Mouse (Mus musculus): ENCODE data around the gene Ccdc93.

The Ccdc93 gene

DNA sequence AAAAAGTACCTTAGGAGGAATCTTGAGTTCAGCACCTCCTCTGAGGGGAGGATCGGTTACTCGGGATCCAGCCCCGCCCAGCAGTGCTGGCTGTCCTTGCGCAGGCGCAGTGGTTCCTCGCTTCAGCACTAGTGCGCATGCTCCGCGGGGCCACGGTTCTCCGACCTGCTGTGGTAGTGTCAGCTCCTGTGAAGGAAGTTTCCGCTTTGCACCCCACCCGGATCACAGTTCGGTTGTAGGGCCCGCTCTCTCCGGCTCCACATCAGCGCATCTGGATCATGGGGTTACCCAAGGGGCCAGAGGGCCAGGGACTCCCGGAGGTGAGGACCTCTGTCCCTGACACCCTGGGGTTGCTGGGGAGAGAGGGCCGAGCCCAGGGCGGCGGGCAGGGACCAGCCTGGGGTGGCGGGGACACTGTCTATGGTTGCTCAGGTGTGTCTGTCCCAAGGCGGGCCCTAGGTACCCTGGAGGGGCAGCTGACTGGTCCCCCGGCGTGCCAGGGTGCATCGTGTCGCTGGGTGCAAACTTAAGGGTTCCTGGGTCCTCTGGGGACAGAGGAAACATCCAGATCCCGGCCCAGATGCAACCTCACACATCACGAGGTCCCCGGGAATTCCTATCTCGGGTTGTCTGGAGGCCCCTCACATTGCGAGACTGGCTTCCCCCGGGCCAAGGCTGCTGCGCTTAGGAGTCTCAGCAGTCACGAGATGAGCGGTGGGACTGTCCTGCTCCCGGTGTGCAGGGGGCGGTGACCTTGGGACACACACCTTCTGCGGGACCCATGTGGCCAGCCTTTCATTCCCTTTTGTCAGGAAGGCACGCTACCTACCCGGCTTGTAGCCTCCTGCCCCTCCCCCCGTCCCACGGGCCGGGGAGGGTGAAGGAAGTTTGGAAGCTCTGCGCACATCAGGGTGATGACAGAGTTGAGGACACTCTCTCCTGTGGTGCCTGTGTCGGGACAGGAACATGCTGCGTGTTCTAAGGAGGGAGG, at the start of gene Ccdc93:
Ccdc93 (plus strand) TSS at position 112 of the 991 bp plus-strand sequence.
- DNase-seq, result peak; percentile 99 to 100

GRCm38 (mm10) chr1:121381562-121381961, 49.3 kb upstream of the Ccdc93 start:
- no peak for DNase-seq

GRCm38 (mm10) chr1:121388312-121388711, 42.5 kb upstream of the Ccdc93 start:
- no peak for DNase-seq

GRCm38 (mm10) chr1:121388732-121389131, 42.1 kb upstream of the Ccdc93 start:
- DNase-seq, result no peak

- no peak for DNase-seq
These were observed 41.3 kb upstream of the Ccdc93 start for GRCm38 (mm10) chr1:121389574-121389973.

DNA sequence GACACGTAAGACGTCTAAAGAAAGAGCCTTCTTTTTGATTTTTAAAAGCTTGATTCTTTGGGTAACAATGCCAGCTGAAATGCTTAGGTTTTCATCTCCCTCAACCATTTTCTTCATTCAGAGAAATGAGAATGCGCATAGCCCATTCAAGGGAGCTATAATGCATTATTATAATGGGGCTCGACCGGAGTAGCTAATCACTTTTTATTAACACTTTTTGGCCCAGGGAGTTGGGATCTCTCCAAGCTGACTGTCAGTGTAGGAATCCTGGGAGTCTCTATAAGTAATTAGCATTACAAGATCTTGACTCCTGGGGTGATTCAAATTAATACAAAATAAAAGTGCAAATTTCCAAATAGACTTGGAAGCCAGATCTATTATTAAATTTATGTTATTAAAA, 40.8 kb upstream of the Ccdc93 start:
- no peak for DNase-seq

- no peak for DNase-seq
These were observed 40.4 kb upstream of the Ccdc93 start for GRCm38 (mm10) chr1:121390421-121390820.

DNA sequence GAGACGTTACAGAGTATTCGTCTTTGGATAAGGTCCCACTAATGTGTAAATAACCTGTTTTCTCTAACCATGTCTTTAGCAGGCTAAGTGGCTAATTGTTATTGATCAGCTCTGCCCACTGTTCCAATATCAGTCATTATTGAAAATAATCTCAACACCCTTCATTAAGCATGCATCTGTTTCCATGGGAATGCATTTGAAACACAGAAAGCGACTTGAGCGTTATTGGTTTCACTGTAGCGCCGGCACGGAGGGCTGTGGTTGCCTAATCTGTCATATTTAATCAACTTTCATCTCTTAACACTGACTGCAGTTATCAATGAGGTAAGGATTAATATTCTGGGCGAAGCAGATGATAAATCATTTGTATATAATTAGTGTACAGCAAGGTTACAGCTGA, 40.0 kb upstream of the Ccdc93 start:
- DNase-seq, result no peak

DNA sequence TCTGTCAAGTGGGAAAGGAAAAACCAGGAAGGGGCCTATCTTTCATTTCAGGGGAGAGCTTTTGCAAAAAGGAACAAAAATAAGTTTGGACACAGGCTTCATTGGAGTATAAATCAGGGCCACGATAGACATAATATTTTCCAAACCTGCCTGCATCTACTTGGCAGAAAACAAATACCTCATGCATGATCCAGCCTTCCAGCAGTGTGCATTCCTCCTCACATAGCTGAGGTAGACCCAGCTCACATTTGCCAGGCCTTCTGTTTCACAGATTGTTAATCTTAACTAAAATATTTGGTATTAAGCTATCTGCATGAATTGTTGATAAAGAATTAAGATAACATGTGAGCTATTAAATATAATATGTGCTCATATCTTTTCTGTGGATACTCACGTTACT, 37.7 kb upstream of the Ccdc93 start:
- DNase-seq, result no peak

- DNase-seq, result no peak
These were observed 36.1 kb upstream of the Ccdc93 start for GRCm38 (mm10) chr1:121394764-121395163.

DNA sequence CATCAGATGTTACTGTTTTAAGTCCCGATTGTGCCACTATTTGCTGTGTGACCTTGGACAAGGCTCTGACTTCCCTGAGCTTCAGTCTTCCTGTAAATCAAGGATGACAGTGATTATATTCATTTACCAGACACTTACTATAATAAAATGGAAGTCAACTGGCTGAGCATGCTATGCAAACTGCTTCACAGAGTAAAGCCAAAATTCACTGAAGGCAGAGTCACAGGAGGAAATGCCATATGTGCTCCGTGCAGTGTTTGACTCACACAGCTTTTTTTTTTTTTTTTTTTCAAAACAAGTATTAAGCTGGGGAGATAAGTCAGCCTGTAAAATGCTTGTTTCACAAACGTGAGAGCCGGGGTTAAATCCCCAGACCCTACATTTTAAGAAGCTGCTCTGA, 34.3 kb upstream of the Ccdc93 start:
- DNase-seq, result no peak

- DNase-seq, result no peak
These were observed 32.6 kb upstream of the Ccdc93 start for GRCm38 (mm10) chr1:121398231-121398630.

DNA sequence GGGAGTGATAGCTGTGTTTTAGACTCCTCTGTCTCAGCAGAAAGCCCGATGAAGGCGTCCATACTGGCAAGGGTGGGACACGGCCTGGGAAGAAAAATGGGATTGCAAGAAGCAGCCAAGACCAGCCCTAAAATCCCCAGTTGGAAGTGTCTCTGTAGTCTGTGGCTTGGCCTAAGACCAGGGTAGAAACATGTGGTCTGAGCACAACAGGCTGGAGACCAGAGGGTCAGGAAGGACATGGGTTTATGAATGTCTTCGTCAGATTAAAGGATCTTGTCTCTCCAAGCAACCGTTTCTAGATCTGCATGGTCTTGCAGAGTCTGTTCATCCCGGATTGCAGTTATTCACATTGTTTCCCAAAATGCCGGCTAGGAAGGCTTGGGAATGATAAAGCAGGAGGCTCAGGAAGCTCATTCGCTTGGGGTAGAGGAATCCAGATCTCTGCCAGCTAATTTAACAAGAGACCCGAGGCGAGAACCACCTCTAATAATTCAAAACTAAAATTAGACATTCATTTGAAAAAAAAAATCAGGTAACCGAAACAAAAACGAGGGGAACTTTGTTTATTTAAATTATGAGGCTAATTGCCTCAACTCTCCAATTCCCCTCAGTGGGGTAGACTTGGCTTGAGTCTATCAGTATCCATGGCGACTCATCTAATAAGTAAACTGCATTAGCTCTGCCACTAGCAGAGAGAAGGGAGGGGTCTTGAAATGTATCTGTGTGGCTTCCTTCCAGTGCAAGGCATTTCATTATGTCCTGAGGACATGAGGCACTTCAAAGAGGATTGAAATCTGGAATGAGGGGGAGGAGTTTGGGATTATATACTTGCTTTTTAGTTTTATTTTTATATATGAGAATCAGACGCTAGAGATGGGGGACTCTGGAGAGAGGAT, 31.6 kb upstream of the Ccdc93 start:
- no peak for DNase-seq

GRCm38 (mm10) chr1:121400243-121400642, 30.6 kb upstream of the Ccdc93 start:
- peak in 1 of 2 experiments; percentile 30 for DNase-seq

DNA sequence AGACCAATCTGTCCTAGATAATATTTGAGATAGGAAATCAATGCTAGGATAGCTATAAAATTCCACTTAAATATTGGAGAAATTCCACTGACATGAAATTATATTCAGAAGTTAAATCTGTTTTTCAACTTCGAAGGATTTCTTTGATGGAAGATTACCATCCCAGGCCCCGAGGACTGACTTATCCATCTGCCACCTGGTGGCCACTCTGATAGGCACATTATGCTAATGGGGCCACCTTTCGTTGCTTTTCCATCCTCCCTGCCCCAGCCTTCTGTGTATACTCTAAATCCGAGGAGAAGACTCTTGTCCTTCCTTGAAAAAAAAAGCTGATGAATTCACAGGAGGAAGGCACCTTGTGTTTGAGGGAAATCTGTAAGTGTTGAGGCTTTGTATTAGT, 11.8 kb upstream of the Ccdc93 start:
- peak in 1 of 2 experiments; percentile 52 for DNase-seq

GRCm38 (mm10) chr1:121419569-121420265, 11.1 kb upstream of the Ccdc93 start:
- no peak for DNase-seq

DNA sequence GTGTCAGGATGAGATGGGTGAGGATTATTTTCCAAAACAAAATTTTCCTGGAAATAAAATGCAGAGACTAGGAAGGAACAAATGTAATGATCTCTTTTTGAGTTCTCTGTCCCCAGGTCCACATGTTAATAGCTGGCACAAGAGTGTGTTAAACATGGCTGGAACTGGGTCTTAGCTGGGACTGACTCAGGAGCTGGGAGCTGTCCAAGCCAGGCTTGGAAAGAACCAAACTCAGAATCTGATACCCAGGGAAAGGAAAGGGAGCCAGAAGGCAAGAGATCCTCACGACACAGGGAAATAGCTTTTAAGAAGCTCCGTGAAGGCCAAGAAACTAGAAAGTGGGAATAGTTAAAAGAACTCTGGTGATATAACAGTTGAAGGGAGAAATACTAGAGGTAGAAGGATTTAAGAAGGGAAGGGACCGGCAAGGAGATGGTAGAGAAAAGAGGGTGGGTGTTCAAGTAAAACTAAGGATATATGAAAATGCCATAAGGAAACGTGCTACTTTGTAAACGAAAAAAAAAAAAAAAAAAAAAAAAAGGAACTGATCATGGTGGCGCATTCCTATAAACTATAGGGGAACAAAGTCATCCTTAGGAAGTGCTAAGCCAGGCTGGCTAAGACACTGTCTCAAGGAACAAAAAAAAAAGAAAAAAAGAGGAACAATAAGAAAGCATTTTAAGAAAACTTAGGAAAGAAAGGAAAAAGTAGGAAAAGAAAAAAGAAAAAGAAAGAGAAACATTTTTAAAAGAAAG, 489 bp upstream of the Ccdc93 start:
- peak in 1 of 2 experiments; percentile 22 for DNase-seq

GRCm38 (mm10) chr1:121435981-121436380, 5.1 kb downstream of the Ccdc93 start:
- DNase-seq, result no peak

DNA sequence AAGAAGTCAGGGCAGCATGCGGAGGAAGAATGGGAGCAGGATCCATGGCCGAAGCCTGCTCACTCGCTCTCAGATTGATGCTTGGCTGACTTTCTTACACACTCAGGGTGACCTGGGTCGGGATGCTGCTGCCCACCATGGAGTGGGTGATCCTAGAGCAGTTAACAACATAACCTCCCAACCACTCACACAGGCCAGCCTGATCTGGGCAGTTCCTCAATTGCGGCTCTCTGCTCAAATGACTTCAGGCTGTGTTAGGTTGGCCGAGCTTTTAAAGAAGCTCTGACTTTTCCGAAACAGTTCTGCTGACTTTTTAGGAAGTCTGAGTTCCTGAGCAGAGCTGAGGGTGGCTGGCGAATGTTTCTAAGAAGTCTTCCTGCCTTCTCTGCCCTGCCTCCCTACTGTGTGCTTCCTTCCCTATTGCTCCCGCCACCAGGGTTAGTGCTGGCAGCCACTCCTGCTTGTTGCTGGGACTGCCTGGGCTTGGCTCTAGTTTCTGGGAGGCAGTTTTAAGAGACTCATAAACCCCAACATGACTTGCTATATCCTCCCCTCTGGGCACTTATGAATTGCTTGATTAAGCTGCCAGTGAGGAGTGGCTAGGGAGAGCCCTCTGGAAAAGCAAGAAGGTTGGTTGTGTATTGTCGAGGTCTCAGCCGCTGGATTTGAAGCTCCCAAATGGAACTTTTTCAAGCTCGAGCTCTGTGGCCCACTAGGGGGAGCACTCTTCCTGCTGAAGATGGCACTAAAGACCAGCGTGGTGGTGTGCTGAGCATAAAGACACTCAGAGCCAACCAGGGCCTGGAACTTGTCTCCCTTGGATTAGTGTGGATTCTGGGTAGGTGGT, 9.9 kb downstream of the Ccdc93 start:
- peak; percentile 47 to 75 for DNase-seq

DNA sequence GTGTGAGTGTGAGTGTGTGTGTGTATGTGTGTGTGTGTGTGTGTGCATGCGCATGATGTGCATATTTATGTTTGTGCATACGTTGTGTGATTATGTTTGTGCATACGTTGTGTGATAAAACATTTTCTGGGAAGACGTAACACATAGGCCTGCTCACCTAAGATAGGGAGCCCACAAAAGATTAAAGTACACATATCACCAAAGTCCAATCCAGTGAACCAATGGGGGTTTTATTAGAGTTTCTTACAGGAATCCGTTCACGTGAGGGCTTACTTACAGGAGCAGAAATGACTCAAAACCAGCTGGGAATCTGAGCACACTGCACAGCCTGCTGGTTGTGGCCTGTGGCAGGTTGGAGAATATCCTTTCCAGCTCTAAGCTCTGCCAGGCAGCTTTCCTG, 13.3 kb downstream of the Ccdc93 start:
- no peak for DNase-seq

- DNase-seq, result no peak
These were observed 16.4 kb downstream of the Ccdc93 start for GRCm38 (mm10) chr1:121447216-121447615.

All from cerebellum, postnatal 25 days (tissue).